Mouse (Mus musculus) heart, embryonic 10.5 days (tissue): ENCODE data around the gene Ssr2. TPM values are rescaled to one million over a fixed set of nuclear protein-coding genes. Genes with fewer than 3 reads are reported as not detected.

Experiments used
- DNase-seq: peaks from one replicate; pipeline ENCODE4 v3.0.0-alpha.2; 2017; ENCODE audit warnings: low spot score
- H3K27ac ChIP-seq: fragments of 300-500 bp; sonication (generic); 2 replicates; pipeline ENCODE4 v1.5.1; 2016; ENCODE audit warnings: mild to moderate bottlenecking
- H3K27me3 ChIP-seq: fragments of 300-500 bp; sonication (generic); 2 replicates; pipeline ENCODE4 v1.6.1; 2016; ENCODE audit warnings: mild to moderate bottlenecking; ENCODE audit not compliant: poor library complexity, insufficient read depth, severe bottlenecking
- H3K36me3 ChIP-seq: fragments of 300-500 bp; sonication (generic); 2 replicates; pipeline ENCODE4 v1.6.1; 2016; ENCODE audit warnings: mild to moderate bottlenecking, moderate library complexity
- H3K4me1 ChIP-seq: fragments of 300-500 bp; sonication (generic); 2 replicates; pipeline ENCODE4 v1.6.1; 2016; ENCODE audit warnings: mild to moderate bottlenecking
- H3K4me3 ChIP-seq: fragments of 300-500 bp; sonication (generic); 2 replicates; pipeline ENCODE4 v1.5.1; 2016; ENCODE audit warnings: mild to moderate bottlenecking, moderate library complexity
- H3K9me3 ChIP-seq: fragments of 300-500 bp; sonication (generic); 2 replicates; pipeline ENCODE4 v1.6.1; 2016; ENCODE audit warnings: mild to moderate bottlenecking, moderate library complexity
- WGBS: fragments of 180-500 bp; shearing (Covaris S2); methylation state at CpG from one replicate; pipeline ENCODE4 v1.1.7; 2016; 5-methylcytosine and 5-hydroxymethylcytosine counted together
- polyA plus RNA-seq: library from polyadenylated mRNA; unstranded; fragments of >200 nt; fragmentation: Nextera tagmentation; extraction: Ambion mirVana; gene quantifications from 2 replicates; pipeline ENCODE4 v1.2.1, GENCODE M21; 2016

The Ssr2 gene
- polyA plus RNA-seq, 1 experiment from 2014 or later = 207 TPM

DNA sequence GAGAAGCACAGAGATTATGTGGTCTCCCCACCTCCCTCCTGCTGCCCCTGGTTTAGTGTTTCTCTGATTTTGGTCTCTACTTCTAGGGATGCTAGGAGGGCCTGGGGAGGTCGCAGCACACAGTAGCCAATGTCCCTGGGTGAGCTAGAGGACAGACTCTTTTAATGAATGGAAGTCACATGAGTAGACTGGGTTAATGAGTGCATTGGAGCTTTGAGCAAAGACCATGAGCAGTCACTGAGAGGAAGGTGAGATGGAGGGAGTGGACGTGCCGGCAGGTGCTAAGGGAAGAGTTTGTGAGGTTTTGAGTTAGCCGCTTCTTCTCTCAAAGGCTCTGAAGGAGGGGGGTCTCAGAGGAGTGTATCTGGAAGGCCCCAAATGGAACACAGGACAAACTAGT, 40.1 kb upstream of the Ssr2 start:
- Histone ChIP-seq H3K4me3 (peak overlapping the region; percentile 83), H3K4me1 (peaks cover 72% of the 10 kb centered on the region), H3K36me3 (peaks cover 51% of the 10 kb centered on the region), H3K9me3 (no peaks in the 10 kb centered on the region), H3K27ac (peak overlapping the region; percentile 99), H3K27me3 (no peaks in the 10 kb centered on the region)
- WGBS = 65% methylated on average over 4 of the region's 4 CpGs
- DNase-seq = no peak

DNA sequence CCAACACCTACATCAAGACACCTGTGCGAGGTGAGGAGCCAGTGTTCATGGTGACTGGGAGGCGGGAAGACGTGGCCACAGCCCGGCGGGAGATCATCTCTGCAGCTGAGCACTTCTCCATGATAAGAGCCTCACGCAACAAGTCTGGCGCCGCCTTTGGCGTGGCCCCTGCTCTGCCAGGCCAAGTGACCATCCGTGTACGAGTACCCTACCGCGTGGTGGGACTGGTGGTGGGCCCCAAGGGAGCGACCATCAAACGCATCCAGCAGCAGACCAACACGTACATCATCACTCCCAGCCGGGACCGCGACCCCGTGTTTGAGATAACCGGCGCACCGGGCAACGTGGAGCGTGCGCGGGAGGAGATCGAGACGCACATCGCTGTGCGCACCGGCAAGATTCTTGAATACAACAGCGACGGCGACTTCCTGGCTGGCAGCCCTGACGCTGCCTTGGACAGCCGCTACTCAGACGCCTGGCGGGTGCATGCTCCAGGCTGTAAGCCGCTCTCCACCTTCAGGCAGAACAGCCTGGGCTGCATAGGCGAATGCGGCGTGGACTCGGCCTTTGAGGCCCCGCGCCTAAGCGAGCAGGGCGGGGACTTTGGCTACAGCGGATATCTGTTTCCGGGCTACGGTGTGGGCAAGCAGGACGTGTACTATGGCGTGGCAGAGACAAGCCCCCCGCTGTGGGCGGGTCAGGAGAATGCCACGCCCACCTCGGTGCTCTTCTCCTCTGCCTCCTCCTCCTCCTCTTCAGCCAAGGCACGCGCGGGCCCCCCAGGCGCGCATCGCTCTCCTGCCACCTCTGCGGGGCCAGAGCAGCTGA, 39.4 kb upstream of the Ssr2 start:
- no peaks in the 10 kb centered on the region for H3K27me3 ChIP-seq
- H3K36me3 ChIP-seq = peaks cover 52% of the 10 kb centered on the region
- peak; percentile 95 for DNase-seq
- peak overlapping the region; percentile 85 for H3K27ac ChIP-seq
- peaks cover 74% of the 10 kb centered on the region for H3K4me1 ChIP-seq
- H3K9me3 ChIP-seq = no peaks in the 10 kb centered on the region
- peak overlapping the region; percentile 83 for H3K4me3 ChIP-seq
- WGBS = 5% methylated on average over 62 of the region's 64 CpGs

DNA sequence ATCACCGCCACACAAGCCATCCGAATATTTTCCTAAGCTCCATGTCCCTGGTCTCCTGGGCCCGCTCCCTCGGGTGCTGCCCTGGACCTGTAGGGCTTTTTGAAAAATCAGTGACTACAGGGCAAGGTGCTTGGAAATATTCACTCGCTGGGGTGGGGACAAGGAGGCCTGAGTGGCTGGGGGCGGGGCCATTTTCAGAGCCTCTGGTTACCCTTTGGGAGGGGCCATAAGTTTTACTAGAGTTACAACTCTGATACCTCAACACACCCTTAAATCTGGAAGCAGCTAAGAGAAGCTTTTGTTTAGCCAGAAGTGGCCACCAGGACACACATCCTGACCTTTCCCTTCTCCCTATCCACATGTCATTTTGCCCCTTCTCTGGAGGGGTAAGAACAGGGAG, 38.5 kb upstream of the Ssr2 start:
- no peaks in the 10 kb centered on the region for H3K27me3 ChIP-seq
- H3K4me3 ChIP-seq = peak overlapping the region; percentile 83
- no peaks in the 10 kb centered on the region for H3K9me3 ChIP-seq
- peaks cover 52% of the 10 kb centered on the region for H3K36me3 ChIP-seq
- 71% methylated on average over 6 of the region's 6 CpGs for WGBS
- DNase-seq = no peak
- peak overlapping the region; percentile 85 for H3K27ac ChIP-seq
- H3K4me1 ChIP-seq = peaks cover 82% of the 10 kb centered on the region

DNA sequence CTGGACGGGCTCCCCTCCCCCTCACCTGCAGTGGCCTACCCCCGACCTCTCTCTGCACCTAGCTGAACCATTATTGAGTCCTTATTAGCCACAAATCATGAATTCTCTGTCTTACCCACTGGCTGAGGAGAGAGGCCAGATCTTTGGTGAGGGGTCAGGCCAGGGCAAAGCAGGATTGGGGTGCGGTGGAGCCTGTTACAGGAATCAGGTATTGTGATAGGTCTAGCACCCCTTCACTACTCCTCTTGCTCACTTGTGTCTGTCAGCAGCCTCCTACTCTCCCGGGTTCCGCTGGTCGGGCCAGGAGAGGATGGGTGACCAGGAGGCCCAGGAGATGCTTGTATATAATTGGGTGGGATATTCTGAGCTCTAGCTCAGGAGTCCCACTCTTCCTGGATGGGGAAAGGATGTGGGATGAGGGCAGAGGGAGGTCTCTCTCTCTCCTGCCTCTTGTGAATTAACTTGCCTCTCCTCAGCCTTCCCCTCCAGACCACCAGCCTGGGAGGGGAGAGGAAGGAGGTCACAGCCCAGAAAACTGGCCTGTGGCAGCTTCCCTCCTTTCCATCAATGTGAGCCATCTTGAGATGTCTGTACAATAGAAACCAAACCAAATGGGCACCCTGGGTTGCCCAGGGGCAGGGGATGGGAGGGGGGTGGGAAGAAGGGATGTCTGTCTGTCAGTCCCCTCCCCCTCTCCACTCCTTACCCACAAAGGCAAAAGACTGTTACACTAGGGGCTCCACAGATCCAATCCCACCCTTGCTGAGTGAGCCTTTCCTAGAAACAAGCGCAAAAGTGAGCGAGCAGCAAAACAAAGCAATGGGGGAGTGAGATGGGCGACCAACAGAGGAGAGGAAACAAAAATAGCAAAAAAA, 37.2 kb upstream of the Ssr2 start:
- Histone ChIP-seq H3K4me3 (no peak overlapping the region), H3K27me3 (no peaks in the 10 kb centered on the region), H3K4me1 (peaks cover 82% of the 10 kb centered on the region), H3K36me3 (peaks cover 52% of the 10 kb centered on the region), H3K27ac (no peak overlapping the region), H3K9me3 (no peaks in the 10 kb centered on the region)
- 39% methylated on average over 9 of the region's 9 CpGs for WGBS
- no peak for DNase-seq

DNA sequence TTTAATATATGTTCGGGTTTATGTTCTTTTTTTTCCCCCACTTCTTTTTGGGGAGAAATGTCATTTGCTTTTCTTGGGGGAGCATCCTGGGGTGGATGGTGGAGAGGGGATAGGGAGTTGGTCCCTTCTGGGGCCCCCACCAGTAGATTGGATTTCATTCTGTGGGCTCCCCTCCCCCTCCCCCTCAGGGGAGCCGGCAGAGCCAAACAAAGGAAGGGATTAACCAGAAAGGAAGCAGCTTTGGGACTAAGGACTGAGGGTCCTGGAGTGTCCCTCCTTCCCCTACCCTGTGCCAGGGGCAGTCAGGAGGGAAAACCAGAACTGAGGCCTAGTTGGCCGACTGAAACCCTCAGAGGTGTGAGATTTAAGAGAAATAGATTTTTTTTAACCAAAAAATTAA, 36.3 kb upstream of the Ssr2 start:
- WGBS = 20% methylated on average over 3 of the region's 3 CpGs
- Histone ChIP-seq H3K4me3 (no peak overlapping the region), H3K27me3 (no peaks in the 10 kb centered on the region), H3K4me1 (peaks cover 73% of the 10 kb centered on the region), H3K27ac (0 out of 2 replicates have a peak overlapping the region, but pooled peaks have one; percentile 37), H3K9me3 (no peaks in the 10 kb centered on the region), H3K36me3 (peaks cover 52% of the 10 kb centered on the region)
- DNase-seq = no peak

DNA sequence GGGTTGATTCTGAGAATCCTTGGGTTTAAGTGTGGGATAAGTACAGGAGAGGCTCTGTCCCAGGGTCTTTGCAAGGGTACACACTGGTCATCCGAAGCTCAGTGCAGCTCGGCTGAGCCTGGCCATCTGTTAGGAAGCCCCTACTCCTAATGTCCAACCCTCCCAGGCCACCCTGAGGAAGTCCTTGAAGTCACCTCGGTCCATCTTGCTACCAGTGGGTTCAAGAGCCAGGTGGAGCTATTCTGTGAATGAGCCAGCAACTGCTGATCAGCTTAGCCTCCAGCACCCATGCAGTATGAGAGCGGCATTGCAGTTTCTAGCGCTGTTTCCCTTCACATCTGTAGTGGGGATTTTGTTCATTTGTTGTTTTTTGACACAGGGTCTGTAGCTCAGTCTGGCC, 35.6 kb upstream of the Ssr2 start:
- WGBS = 47% methylated on average over 5 of the region's 5 CpGs
- Histone ChIP-seq H3K4me3 (no peak overlapping the region), H3K27ac (peak overlapping the region; percentile 48; the same call in 1 of the 2 replicates), H3K4me1 (peaks cover 70% of the 10 kb centered on the region), H3K27me3 (no peaks in the 10 kb centered on the region), H3K9me3 (no peaks in the 10 kb centered on the region), H3K36me3 (peaks cover 45% of the 10 kb centered on the region)
- DNase-seq = no peak

DNA sequence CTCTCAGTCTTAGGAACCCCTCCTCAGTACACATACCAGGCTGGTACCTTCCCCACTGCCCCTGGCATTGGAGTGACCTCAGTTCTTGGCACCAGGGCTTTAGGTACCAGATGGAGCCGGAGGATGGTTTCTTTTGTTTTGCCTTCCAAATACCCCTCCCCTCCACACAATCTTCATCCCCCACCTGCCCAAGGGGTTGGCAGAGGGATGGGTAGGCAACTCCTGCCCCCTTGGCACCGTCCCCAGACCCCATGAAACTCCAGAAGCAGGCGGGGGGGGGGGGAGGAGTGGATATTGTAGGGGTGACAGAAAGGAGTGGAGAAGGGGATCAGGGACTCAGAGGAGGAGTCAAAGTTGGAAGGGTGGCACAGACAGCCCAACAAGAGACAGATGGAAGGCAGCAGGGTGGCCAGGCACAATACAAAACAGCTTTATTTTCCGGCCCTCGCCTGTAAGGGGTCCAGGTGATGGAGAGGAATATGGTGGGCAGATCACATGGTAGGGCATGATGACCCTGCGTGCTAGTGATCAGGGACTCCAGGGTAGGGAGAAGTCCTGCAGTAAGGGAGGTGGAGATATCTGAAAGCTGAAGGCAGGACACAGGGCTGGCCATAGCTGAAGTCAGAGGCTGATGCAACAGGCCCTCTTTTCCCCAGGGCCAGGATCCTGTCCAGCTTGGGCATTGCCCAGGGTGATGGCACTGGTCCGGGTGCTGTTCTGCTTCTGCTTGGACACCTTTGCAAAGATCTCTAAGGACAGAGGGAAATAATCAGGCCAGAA, 33.9 kb upstream of the Ssr2 start:
- H3K27me3 ChIP-seq = no peaks in the 10 kb centered on the region
- no peak overlapping the region for H3K27ac ChIP-seq
- peaks cover 55% of the 10 kb centered on the region for H3K4me1 ChIP-seq
- WGBS = 73% methylated on average over 7 of the region's 7 CpGs
- no peak for DNase-seq
- peaks cover 32% of the 10 kb centered on the region for H3K36me3 ChIP-seq
- no peaks in the 10 kb centered on the region for H3K9me3 ChIP-seq
- no peak overlapping the region; the same call in 1 of the 2 replicates for H3K4me3 ChIP-seq

DNA sequence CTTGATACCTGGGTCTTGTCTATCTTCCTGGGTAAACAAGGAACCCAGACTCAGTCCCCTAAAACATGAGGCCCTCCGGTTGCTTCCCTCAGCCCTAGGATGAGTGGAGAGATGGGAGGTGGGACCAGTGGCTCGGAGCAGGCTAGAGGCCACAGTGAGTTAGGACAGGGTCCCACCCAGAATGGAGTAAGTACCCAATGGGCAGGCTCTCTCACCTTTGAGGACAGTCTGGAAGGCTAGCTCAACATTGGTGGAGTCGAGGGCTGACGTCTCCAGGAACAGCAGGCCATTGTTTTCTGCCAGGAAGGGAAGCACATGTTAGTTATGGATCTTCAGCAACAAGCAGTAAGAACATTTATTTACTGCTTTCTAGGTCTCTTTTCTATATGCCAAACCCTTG, 33.2 kb upstream of the Ssr2 start:
- WGBS = 55% methylated on average over 4 of the region's 4 CpGs
- Histone ChIP-seq H3K27ac (no peak overlapping the region), H3K9me3 (no peaks in the 10 kb centered on the region), H3K36me3 (peaks cover 26% of the 10 kb centered on the region), H3K4me3 (no peak overlapping the region), H3K4me1 (peaks cover 49% of the 10 kb centered on the region), H3K27me3 (no peaks in the 10 kb centered on the region)
- DNase-seq = no peak

DNA sequence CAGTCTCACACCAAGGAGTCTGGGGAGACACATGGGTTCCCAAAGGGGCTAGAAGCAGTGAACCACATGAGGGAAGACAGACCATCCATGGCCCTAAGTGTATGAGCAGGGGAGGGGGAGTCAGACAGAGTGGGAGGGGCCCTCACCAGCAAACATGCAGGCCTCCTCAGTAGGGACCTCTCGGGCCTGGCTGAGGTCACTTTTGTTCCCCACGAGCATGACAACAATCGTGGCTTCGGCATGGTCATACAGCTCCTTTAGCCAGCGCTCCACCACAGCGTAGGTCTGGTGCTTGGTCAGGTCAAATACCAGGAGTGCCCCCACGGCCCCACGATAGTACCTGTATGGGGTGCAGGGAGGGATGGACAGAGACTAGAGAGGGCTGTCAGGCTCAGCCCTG, 32.5 kb upstream of the Ssr2 start:
- H3K4me1 ChIP-seq = peaks cover 46% of the 10 kb centered on the region
- WGBS = 79% methylated on average over 8 of the region's 8 CpGs

DNA sequence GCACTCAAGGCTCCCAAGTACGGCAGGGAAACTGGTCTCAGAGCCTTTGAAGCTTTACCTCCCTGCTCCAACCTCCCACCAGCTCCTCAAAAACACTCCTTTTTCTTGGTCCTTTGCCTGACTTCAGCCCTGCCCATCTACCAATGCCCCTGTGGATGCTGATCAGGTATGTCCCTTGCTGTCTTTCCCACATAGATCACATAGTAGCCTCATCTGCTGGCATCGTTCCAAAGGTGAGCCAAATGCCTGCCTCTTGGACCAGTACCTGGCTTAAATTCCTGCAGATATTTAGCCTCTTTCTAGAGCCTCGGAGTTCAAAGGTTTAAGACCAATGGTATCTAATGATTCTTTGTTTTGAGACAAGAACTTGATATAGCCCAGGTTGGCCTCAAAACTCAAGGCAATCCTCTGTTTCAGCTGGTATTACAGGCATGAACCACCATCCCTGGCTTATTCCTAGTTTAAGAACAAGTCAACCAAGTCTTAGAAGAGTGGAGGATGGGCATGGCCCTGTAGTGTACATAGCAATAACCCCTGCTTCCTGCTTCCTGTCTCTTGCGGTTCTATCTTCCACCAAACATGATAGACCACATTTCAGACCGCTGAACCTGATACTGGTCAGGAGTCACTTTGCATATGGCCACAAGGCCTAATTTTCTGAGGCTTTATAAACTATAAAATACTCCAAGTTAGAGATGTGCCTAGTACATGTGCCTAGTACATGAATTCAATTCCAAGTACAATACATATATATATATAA, 31.8 kb upstream of the Ssr2 start:
- WGBS = 62% methylated on average over 5 of the region's 5 CpGs
- H3K4me1 ChIP-seq = peaks cover 43% of the 10 kb centered on the region

More for the DNA sequence above, 32.5 kb upstream of the Ssr2 start:
- no peak overlapping the region for H3K4me3 ChIP-seq
- no peak overlapping the region for H3K27ac ChIP-seq
- no peaks in the 10 kb centered on the region for H3K9me3 ChIP-seq
- peaks cover 19% of the 10 kb centered on the region for H3K36me3 ChIP-seq
- no peak for DNase-seq
- no peaks in the 10 kb centered on the region for H3K27me3 ChIP-seq

DNA sequence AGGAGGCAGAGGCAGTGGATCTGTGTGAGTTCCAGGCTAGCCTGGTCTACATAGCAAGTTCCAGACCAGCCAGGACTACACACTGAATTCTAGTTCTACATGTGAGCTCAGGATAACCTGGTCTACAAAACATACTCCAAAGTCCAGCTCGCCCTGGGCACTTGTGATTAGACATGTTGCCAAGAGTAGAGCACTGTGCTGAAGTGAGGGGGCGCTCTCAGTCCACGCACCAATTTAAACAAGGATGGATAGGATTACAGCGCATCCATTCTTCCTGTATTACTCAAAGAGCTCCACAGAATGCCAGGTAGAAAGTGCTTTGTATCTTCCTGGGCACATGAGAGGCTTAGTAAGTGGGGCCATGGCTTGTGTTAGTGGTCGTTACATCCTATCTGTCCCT, 31.2 kb upstream of the Ssr2 start:
- Histone ChIP-seq H3K36me3 (peaks cover 14% of the 10 kb centered on the region; the same call in 1 of the 2 replicates), H3K27me3 (no peaks in the 10 kb centered on the region), H3K4me3 (no peak overlapping the region), H3K4me1 (peaks cover 39% of the 10 kb centered on the region), H3K27ac (no peak overlapping the region), H3K9me3 (no peaks in the 10 kb centered on the region)
- 39% methylated on average over 5 of the region's 5 CpGs for WGBS
- DNase-seq = no peak

More for the DNA sequence above, 31.8 kb upstream of the Ssr2 start:
- Histone ChIP-seq H3K9me3 (no peaks in the 10 kb centered on the region), H3K27me3 (no peaks in the 10 kb centered on the region), H3K27ac (no peak overlapping the region), H3K36me3 (peaks cover 16% of the 10 kb centered on the region), H3K4me3 (no peak overlapping the region)
- DNase-seq = no peak
